Mouse (Mus musculus): Measurements from ENCODE around the gene Npas2. TPM values are rescaled to one million over a fixed set of nuclear protein-coding genes. Genes with fewer than 3 reads are reported as not detected.

Gene Npas2
- polyA plus RNA-seq (2012; rRNA removed): 8.7 and 11.1 TPM in 2 replicates

DNA sequence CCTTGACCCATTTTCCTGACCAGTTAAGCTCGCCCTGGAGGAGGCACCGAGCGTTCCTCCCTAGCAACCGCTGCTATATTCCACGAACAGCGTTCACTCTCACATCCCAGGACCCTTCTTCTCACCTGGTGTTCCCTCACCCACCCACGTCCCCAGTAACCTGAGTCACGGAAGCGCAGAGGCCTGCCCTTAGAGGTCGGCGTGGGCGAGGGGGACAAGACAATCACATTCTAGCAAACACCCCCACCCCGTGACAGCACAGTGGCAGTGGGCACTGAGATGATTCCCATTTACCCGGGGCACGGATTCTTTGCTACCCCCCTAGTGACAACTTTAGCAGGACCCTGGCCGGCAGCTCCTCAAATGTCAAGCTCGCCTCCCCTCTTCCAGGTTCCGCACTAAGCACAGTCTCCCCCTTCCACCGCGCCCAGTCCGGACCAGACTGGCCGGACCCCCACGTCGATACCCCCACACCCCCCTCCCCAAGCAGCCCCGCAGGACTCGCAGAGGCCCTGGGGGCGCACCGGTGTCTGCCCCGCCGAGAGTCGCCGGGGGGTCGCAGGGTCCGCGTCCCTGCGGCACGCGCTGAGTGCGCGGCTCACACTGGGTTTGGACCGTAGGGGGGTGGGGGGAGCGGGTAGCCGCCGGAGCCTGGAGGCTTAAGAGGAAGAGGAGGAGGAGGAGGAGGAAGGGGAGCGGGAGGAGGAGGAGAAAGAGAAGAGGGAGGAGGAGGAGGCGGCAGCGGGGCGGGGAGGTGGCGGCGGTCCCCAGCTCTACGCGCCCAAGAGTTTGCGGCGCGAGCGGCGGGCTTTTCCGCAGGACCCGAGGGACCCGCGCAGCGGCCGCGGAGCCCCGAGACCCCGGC lies at the start of gene Npas2:
Gene Npas2, plus strand, starts transcription at position 735 of the 865 bp plus-strand sequence.

DNA sequence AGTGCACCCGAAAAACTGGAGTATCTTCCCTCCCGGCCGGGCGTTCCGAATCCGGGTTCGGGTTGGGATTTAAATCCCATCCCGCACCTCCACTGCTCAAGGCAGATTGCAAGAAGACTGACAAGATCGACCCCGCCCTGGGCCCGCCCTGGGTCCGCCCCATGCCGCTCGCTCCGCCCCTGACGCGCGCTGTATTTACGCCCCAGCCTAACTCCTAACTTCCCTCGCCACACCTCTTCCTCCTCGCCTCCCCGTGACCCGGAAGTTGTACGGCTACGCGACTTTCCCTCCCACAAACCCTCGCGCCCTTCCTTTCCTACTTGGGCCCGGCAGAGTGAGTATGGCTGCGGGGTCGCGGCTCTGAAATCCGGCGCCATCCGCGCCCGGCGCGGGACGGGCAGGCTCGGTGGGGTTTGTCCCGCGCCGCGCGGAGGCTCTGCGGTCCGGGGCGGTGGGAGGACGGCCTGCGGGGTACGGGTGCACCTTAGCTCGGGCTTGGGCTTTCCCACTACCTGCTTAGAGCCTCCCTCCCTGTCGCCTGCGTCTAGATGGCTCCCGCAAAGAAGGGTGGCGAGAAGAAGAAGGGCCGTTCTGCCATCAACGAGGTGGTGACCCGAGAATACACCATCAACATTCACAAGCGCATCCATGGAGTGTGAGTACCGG lies 174.2 kb downstream of the Npas2 start, which contains the start of gene Rpl31:
Gene Rpl31, plus strand, starts transcription at position 242 of the 666 bp plus-strand sequence.

Other genes starting within 250 kb of the Npas2 start
- 10.5 and 11.8 TPM in 2 replicates for gene Pdcl3, start 208.1 kb upstream of the Npas2 start, polyA plus RNA-seq (2012; rRNA removed)
- gene Rpl31, start 174.1 kb downstream of the Npas2 start, polyA plus RNA-seq (2012; rRNA removed): 14.4 and 27.1 TPM in 2 replicates

Measured in stomach, adult 2 months (tissue).